Mouse (Mus musculus) telencephalon, adult 2 months (tissue): Measurements from ENCODE around the gene Prom1.

Source experiments
- DNase-seq: peaks from one replicate; pipeline ENCODE4 v3.0.0-alpha.2; 2011; ENCODE audit warnings: low read depth, low spot score

Gene Prom1

GRCm38 (mm10) chr5:44081108-44081507 lies 20.7 kb downstream of the Prom1 start:
- DNase-seq: no peak

DNA sequence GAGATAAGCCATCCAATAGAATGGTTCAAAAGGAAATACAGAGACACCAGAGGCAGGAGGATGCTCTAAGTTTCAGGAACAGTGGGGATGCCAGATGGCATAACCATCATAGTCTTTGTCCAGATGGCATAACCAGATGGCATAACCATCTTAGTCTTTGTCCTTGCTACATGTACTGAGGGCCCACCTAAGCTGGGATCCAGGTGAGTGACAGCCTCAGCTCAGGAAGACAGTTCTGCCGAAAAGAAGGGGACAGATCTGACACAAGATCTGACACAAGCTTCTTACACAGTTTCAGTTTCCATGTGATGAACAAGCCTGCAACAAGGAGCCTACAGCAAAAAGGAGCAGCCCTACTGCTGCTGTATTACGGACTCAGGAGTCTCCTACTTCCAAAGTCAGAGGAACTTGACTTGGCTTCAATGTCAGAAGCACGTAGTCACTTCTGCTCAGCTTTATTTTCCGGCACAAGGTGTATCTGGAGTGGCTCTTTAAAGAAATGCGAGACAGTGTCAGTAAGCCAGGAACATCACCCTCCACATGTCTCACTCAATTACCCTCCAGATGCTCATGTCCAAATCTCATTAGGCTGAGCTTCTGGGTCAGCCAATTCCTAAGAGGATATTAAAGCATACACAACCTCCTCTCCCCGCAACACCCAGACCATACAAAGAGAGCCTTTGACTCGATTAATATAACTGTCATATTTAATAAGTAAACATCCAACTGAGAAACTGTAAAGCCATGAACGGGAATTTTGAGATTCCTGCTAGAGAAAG lies 21.4 kb downstream of the Prom1 start:
- no peak for DNase-seq

- DNase-seq: no peak
These were observed 26.4 kb downstream of the Prom1 start for GRCm38 (mm10) chr5:44075432-44075831.

DNA sequence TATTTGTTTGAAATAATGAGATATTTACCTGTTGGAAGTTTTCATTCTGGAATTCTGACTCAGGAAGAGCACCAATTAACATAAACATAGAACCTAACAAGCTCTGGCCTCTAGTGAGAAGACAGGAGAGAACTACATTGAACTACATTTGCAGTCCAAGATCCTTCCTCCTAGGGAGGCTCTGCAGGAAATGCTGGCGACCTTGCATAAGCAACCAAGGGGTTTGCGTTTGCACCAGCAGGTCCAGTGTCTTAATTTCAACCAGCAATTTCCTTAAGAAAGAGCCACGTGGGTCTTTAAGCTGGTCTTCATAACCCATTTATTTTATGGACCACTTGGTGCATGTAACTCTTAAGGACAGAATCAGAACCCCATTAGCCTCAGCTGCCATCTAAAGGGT lies 28.2 kb downstream of the Prom1 start:
- no peak for DNase-seq

DNA sequence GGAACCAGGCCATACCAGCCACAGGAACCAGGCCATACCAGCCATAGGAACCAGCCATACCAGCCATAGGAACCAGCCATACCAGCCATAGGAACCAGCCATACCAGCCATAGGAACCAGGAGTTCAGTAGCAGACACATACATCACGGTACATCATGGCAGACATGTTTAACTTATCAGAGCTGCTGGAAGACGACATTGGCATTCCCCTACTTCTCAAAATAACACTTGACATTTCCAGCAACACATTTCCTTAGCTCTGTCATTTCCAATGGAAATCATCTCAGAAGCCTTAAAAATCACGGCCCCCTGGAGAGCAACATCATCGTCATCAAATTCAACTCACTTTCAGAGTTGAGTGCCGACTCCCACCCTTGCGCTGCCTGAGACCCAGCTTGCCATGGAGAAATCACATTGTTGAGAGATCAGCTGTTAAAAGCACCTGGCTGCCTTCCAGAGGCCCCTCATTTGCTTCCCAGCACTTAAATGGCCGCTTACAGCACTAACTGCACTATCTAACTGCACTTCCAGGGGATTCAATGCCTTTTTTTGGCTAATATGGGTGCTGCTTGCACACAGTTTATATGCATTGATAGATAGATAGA lies 31.2 kb downstream of the Prom1 start:
- no peak for DNase-seq

DNA sequence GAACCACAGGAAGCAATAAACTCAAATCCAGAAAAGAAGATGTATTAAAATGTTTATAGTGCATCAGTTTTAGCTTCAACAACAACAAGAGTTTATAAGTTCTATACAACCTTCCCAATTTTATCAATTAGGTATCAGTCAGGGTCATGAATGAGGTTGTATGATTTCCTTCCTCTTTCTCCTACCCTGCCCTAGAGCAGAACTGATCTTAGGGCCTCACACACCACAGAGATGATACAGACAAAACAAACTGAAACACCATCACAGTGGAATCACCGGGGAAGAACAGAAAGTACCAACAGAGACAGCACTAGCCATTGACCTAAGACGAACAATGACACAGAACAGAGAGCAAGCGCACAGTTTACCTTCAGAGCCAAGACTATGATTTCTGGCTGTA lies 43.6 kb downstream of the Prom1 start:
- no peak for DNase-seq

DNA sequence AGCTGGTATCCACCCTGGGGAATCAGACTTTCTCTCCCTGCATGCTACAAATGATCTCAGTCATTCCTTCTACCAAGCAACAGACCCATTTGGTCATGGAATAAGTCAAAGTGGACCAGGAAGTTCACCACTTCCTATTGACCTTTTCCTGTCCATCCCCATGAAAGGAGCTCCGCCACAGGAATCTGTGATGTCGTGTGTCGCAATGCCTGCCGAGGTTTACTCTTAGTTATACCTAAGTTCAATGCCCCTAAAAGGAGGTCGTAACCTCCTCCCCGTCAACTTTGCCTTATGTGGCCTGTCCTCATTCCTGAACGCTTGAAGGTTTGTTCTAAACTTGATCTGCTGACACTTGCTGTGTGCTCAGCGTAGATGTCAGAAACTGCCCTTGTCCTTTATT lies 51.6 kb downstream of the Prom1 start:
- DNase-seq: no peak

- DNase-seq: no peak
These were observed 52.3 kb downstream of the Prom1 start for GRCm38 (mm10) chr5:44049395-44049976.

DNA sequence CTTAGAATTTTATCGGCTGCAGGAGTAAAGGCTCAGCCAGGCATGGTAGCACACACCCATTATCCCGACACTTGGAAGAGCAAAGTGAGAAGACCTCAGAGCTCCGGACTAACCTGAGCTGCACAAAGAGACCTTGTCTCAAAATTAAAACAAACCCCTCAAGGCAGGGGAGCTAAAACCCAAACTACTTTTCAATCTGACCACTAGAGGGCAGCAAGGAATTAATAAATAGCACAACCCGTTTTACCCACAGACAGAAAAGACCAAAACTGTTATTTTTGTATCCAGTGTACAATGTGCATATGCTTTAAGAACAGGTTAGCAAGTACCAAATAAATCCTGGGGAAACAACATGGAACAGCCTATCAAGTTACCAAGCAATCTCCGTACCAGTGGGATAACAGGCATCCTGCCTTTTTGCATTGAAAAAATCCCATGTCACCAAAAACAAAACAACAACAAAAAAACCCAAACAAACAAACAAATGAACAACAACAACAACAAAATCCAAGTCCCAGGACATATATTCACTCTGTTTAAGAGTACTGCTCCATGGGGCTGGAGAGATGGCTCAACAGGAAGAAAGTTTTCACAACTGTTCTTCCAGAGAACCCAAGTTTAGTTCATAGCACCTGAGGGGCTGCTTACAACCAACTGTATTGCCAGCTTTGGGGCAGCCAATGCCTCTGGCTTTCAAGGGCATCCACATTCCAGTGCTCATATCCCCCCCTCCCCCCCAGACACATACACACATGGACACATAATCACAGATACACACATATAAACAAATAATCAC lies 53.1 kb downstream of the Prom1 start:
- DNase-seq: peak; percentile 40

- DNase-seq: no peak
These were observed 60.1 kb downstream of the Prom1 start for GRCm38 (mm10) chr5:44041725-44042124.

- DNase-seq: no peak
These were observed 60.8 kb downstream of the Prom1 start for GRCm38 (mm10) chr5:44041056-44041455.

- no peak for DNase-seq
These were observed 103.4 kb downstream of the Prom1 start for GRCm38 (mm10) chr5:43998295-43998989.

DNA sequence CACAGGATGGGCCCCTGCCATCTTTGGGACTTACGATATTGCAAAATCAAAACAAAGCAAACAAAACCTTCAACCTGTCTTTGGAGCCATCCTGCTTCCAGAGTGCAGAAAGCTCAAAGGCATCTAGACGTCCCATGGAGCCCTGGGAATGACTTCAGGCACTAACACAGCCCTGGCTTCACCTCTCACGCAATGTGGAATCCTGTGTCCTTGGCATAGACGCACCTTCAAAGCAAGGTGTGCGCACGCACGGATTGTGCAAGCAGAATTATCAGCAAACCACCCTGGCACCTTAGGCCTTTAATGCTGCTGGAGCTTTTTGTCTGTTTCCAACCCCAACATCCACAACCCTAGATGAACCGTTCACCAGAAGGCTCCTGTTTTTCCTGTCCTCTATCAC lies 104.2 kb downstream of the Prom1 start:
- no peak for DNase-seq

DNA sequence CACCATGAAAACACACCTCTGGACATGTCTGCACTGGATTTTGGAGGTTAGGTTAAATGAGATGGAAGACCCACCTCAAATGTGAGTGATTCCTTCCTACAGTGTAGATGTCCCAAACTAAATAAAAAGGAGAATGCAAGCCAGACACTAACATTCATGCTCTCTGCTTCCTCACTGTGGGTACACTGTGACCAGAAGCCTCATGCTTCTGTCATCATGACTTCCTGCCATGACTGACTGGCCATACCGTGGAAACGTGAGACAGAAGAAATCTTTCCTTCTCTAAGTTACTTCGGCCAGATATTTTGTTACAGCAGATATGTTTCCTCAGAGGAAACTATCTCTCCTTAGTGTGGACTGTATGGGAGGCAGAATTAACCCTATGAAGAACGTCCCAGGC lies 105.7 kb downstream of the Prom1 start:
- no peak for DNase-seq

DNA sequence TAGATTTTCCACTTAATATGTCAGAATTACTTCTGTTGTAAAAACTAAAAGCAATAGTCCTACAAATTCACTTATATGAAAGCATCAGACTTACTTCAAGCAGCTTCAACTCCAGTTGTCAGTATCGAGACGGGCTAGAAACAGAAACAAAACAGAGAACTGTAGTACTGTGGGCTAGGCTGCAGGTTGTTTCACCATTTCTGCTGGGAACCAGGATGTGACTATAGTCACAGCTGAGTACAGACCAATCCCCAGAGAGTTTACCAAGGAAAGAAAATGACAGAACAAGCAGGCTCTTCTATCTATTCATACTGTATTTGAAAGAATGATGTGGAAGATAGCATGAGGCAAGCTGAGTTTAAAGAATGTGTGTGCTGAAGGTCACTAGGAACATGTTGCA lies 106.9 kb downstream of the Prom1 start:
- no peak for DNase-seq

- DNase-seq: no peak
These were observed 111.5 kb downstream of the Prom1 start for GRCm38 (mm10) chr5:43990316-43990715.

DNA sequence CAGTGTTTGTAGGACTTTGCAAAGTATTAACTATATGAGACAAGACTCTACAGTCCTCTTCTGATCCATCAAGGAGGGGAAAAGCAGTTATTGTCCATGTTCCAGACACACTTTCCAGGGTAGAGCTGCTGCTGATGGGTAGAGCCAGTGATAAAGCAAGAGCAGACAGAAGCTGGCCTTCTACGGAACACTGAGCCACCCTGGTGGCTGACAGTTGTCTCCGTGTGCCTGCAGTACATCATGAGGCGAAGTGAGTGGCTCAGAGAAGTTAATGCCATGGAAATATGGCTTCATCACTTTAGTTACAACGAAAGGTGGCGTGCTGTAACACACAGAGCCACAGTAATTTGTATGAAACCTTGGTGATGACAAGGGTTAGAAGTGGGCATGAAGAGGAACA lies 112.8 kb downstream of the Prom1 start:
- DNase-seq: no peak

- peak; percentile 8 for DNase-seq
These were observed 115.6 kb downstream of the Prom1 start for GRCm38 (mm10) chr5:43986212-43986611.

GRCm38 (mm10) chr5:43982896-43983295 lies 118.9 kb downstream of the Prom1 start:
- no peak for DNase-seq

GRCm38 (mm10) chr5:43981620-43982019 lies 120.2 kb downstream of the Prom1 start, which contains the start of gene Fgfbp1:
Gene Fgfbp1, minus strand, starts transcription at chr5:43981779.
- no peak for DNase-seq

DNA sequence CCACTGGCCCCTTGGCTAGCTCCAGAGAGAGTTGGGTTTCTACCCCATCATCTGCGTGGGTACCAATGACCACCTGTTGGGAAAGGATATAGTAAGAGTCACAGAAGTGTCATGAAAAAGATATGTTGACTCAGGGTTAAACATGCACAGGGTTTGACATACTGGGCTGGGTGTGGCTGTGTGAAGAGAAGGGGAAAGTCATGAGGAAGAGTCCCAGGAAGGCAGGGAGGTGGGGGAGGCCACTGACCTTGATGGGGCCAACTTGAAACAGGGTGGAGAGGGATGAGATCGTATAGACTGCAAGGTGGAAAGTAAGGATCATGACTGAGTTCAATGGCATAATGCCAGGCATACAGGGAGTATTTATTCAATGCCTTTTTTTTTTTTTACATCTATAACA lies 121.4 kb downstream of the Prom1 start:
- no peak for DNase-seq
